ENCODE assay signal across 9 mouse cellular contexts in genomic region chr9:91364971-91365501, GRCm38 (mm10). TPM values are rescaled to one million over a fixed set of nuclear protein-coding genes. Genes with fewer than 3 reads are reported as not detected.
DNase-seq lines count a peak whose midpoint lies in the region; ATAC-seq lines count a peak whose summit lies in the region.
"Had no signal": no experiment of that assay in that cellular context is flagged by ENCODE, and none has a peak within 500 bp of the region (broad histone marks: within the 10 kb centered on the region; RNA-seq: fewer than 3 reads in every experiment).

No protein-coding gene starts in this region.

- 0% methylated on average over 42 of the region's 42 CpGs for WGBS in embryonic facial prominence, embryonic 12.5 days
- 1% methylated on average over 42 of the region's 42 CpGs for WGBS in limb, embryonic 12.5 days

- peak overlapping the region; percentile 31 for H3K4me2 ChIP-seq in embryonic facial prominence, embryonic 12.5 days (replicated peaks)
- peak overlapping the region; percentile 37 for H3K4me2 ChIP-seq in limb, embryonic 12.5 days

- DNase-seq in retina, embryonic 14.5 days (ENCODE audit: low spot score) = peak; percentile 78
- DNase-seq in layer of hippocampus, adult 9-11 months = no peak
- no peak for DNase-seq in kidney, adult 11 months
- no peak for DNase-seq in right cerebral cortex, postnatal 10 days (ENCODE audit: low spot score in 2 of 2)

- H3K27ac ChIP-seq in embryonic facial prominence, embryonic 12.5 days = peak overlapping the region; percentile 67
- no peak overlapping the region for H3K27ac ChIP-seq in limb, embryonic 12.5 days

- peaks cover 96% of the 10 kb centered on the region for H3K27me3 ChIP-seq in megakaryocyte, embryonic 14.5 days (replicated peaks)
- peaks cover 77% of the 10 kb centered on the region for H3K27me3 ChIP-seq in embryonic facial prominence, embryonic 12.5 days
- H3K27me3 ChIP-seq in limb, embryonic 12.5 days = peaks cover 97% of the 10 kb centered on the region

- peak overlapping the region; percentile 41; the same call in 1 of the 2 replicates for H3K9ac ChIP-seq in embryonic facial prominence, embryonic 12.5 days
- H3K9ac ChIP-seq in limb, embryonic 12.5 days (replicated peaks) = 0 out of 2 replicates have a peak overlapping the region, but pooled peaks have one; percentile 12

- H3K9me3 ChIP-seq in megakaryocyte, embryonic 14.5 days = peaks cover 35% of the 10 kb centered on the region
- no peaks in the 10 kb centered on the region for H3K9me3 ChIP-seq in embryonic facial prominence, embryonic 12.5 days
- no peaks in the 10 kb centered on the region for H3K9me3 ChIP-seq in limb, embryonic 12.5 days

- H3K36me3 ChIP-seq in megakaryocyte, embryonic 14.5 days (replicated peaks; ENCODE audit: low read length) = no peaks in the 10 kb centered on the region
- no peaks in the 10 kb centered on the region for H3K36me3 ChIP-seq in embryonic facial prominence, embryonic 12.5 days
- H3K36me3 ChIP-seq in limb, embryonic 12.5 days = no peaks in the 10 kb centered on the region

- H3K4me1 ChIP-seq in megakaryocyte, embryonic 14.5 days = peaks cover 46% of the 10 kb centered on the region
- 0 out of 2 replicates have a peak, but pooled peaks cover 9% of the 10 kb centered on the region for H3K4me1 ChIP-seq in embryonic facial prominence, embryonic 12.5 days
- peaks cover 12% of the 10 kb centered on the region for H3K4me1 ChIP-seq in limb, embryonic 12.5 days (replicated peaks)

- ATAC-seq in megakaryocyte, adult 5-6 weeks (ENCODE audit: poor library complexity, severe bottlenecking) = no peak
- ATAC-seq in embryonic facial prominence, embryonic 12.5 days (ENCODE audit: insufficient number of reproducible peaks, insufficient read depth, low FRiP score, low TSS enrichment) = no peak
- ATAC-seq in limb, embryonic 12.5 days (ENCODE audit: insufficient number of reproducible peaks, insufficient read depth, low FRiP score, low TSS enrichment, low read depth) = peak; percentile 60; the same call in 1 of the 2 replicates

- peak overlapping the region; percentile 90 for H3K4me3 ChIP-seq in megakaryocyte, embryonic 14.5 days (replicated peaks)
- H3K4me3 ChIP-seq in embryonic facial prominence, embryonic 12.5 days = peak overlapping the region; percentile 34
- peak overlapping the region; percentile 28 for H3K4me3 ChIP-seq in limb, embryonic 12.5 days (replicated peaks)

RNA-seq across cellular contexts. Expression of gene Zic1, which starts 0.6 kb away (rescaled TPM):
- polyA plus RNA-seq in megakaryocyte, embryonic 14.5 days (2012; ENCODE audit: insufficient read depth, low replicate concordance) = not detected in 2 replicates
- not detected in 2 replicates for total RNA-seq in megakaryocyte, adult 5-6 weeks (2015)
- not detected in 2 replicates for total RNA-seq in megakaryocyte, adult 5-6 weeks (2017)
- polyA plus RNA-seq in embryonic facial prominence, embryonic 12.5 days (2016; fragmentation: Nextera tagmentation; extraction: Ambion mirVana) = 2.1 TPM in 2 replicates
- 0.13 and 0.20 TPM in 2 replicates for polyA plus RNA-seq in limb, embryonic 12.5 days (2016; fragmentation: Nextera tagmentation; extraction: Ambion mirVana)
- total RNA-seq: neutrophil, adult 5-6 weeks had no signal

RNA-seq across cellular contexts. Expression of gene Zic4, which starts 2.8 kb away (rescaled TPM):
- polyA plus RNA-seq in megakaryocyte, embryonic 14.5 days (2012; ENCODE audit: insufficient read depth, low replicate concordance) = 2.3 TPM in 1 of 2 replicates, not detected in the other
- total RNA-seq in megakaryocyte, adult 5-6 weeks (2015) = not detected in 2 replicates
- not detected in 2 replicates for total RNA-seq in megakaryocyte, adult 5-6 weeks (2017)
- polyA plus RNA-seq in embryonic facial prominence, embryonic 12.5 days (2016; fragmentation: Nextera tagmentation; extraction: Ambion mirVana) = 5.6 and 6.0 TPM in 2 replicates
- 0.73 and 0.74 TPM in 2 replicates for polyA plus RNA-seq in limb, embryonic 12.5 days (2016; fragmentation: Nextera tagmentation; extraction: Ambion mirVana)
- total RNA-seq: neutrophil, adult 5-6 weeks had no signal

Comparison
In these comparisons a context has a peak if more than half of its experiments do, and no peak if none do; other contexts are left out.
1. H3K4me3 ChIP-seq: peak in every context shown above with its lines; median percentile 90 in megakaryocyte, embryonic 14.5 days; 34 in embryonic facial prominence, embryonic 12.5 days; 28 in limb, embryonic 12.5 days.